Mouse (Mus musculus) megakaryocyte, embryonic 14.5 days (primary cell): ENCODE data around the gene Colq.

ENCODE experiments used
- FLI1 ChIP-seq: IDR thresholded peaks from 2 replicates; pipeline ENCODE4 v1.6.1; 2012; ENCODE audit warnings: low read length, inconsistent platforms, mixed read lengths
- GATA1 ChIP-seq: IDR thresholded peaks from 3 replicates; pipeline ENCODE4 v1.6.1; 2012; ENCODE audit warnings: mixed read lengths, low read length, inconsistent platforms, borderline replicate concordance

- no peak for TF ChIP-seq FLI1
- no peak for TF ChIP-seq GATA1
These were observed 35.1 kb downstream of the Colq start for GRCm38 (mm10) chr14:31555963-31556434.
